Mouse (Mus musculus) liver, embryonic 11.5 days (tissue): ENCODE measurements at regions not wholly inside any gene's neighbourhood (a gene's known extent, or its start where the extent isn't known, plus 50 kb on each side); places are given as distances from the start of the nearest gene placed in this dataset.

Source experiments
- ATAC-seq: fragments of 200-750 bp; cut with Nextera tagmentation; replicated peaks from 2 replicates; pipeline ENCODE4 v1.8.0; 2017; ENCODE audit warnings: moderate number of reproducible peaks, mild to moderate bottlenecking, moderate TSS enrichment, moderate library complexity; ENCODE audit not compliant: low FRiP score
- DNase-seq: peaks from one replicate; pipeline ENCODE4 v3.0.0-alpha.2; 2017; ENCODE audit warnings: low spot score
- H3K27ac ChIP-seq: fragments of 300-500 bp; sonication (generic); 2 replicates; pipeline ENCODE4 v1.5.1; 2014; ENCODE audit warnings: mild to moderate bottlenecking, low read depth, low read length, control low read depth
- H3K27me3 ChIP-seq: fragments of 300-500 bp; sonication (generic); replicated peaks from 2 replicates; pipeline ENCODE4 v1.6.1; 2014; ENCODE audit warnings: low read length, mixed read lengths; ENCODE audit not compliant: control insufficient read depth, insufficient read depth
- H3K36me3 ChIP-seq: fragments of 300-500 bp; sonication (generic); 2 replicates; pipeline ENCODE4 v1.6.1; 2014; ENCODE audit warnings: mild to moderate bottlenecking, low read length, moderate library complexity, mixed read lengths; ENCODE audit not compliant: control insufficient read depth, insufficient read depth
- H3K4me1 ChIP-seq: fragments of 300-500 bp; sonication (generic); replicated peaks from 2 replicates; pipeline ENCODE4 v1.6.1; 2014; ENCODE audit warnings: low read length, mixed read lengths; ENCODE audit not compliant: control insufficient read depth, insufficient read depth
- H3K4me2 ChIP-seq: fragments of 300-500 bp; sonication (generic); 2 replicates; pipeline ENCODE4 v1.6.1; 2014; ENCODE audit warnings: mild to moderate bottlenecking, control low read depth, moderate library complexity
- H3K4me3 ChIP-seq: fragments of 300-500 bp; sonication (generic); 2 replicates; pipeline ENCODE4 v1.5.1; 2014; ENCODE audit warnings: low read depth, low read length, control low read depth
- H3K9ac ChIP-seq: fragments of 300-500 bp; sonication (generic); 2 replicates; pipeline ENCODE4 v1.6.1; 2014; ENCODE audit warnings: low read depth, low read length, control low read depth
- H3K9me3 ChIP-seq: fragments of 300-500 bp; sonication (generic); 2 replicates; pipeline ENCODE4 v1.6.1; 2016; ENCODE audit warnings: low read length, inconsistent platforms, mixed read lengths; ENCODE audit not compliant: control insufficient read depth
- WGBS: fragments of 180-500 bp; shearing (Covaris S2); extraction: QIAGEN DNeasy Blood & Tissue Kit; methylation state at CpG from one replicate; pipeline ENCODE4 v1.1.7; 2014; 5-methylcytosine and 5-hydroxymethylcytosine counted together

- no peak for DNase-seq
- no peaks in the 10 kb centered on the region for H3K9me3 ChIP-seq
- H3K9ac ChIP-seq = no peak overlapping the region
- ATAC-seq = no peak
- H3K36me3 ChIP-seq = no peaks in the 10 kb centered on the region
- H3K27me3 ChIP-seq = no peaks in the 10 kb centered on the region
- H3K4me1 ChIP-seq = no peaks in the 10 kb centered on the region
- no peak overlapping the region for H3K4me2 ChIP-seq
- no peak overlapping the region for H3K27ac ChIP-seq
- no peak overlapping the region for H3K4me3 ChIP-seq
- WGBS = 82% methylated on average over 6 of the region's 6 CpGs
Measured at GRCm38 (mm10) chr7:36155159-36155558, 352.4 kb upstream of the Zfp507 start.

GRCm38 (mm10) chr7:36150871-36151560 is 348.2 kb upstream of the Zfp507 start:
- no peaks in the 10 kb centered on the region for H3K9me3 ChIP-seq
- 55% methylated on average over 12 of the region's 12 CpGs for WGBS
- ATAC-seq = no peak
- H3K4me2 ChIP-seq = no peak overlapping the region
- H3K4me3 ChIP-seq = no peak overlapping the region
- no peaks in the 10 kb centered on the region for H3K27me3 ChIP-seq
- H3K9ac ChIP-seq = no peak overlapping the region
- DNase-seq = no peak
- no peak overlapping the region for H3K27ac ChIP-seq
- H3K4me1 ChIP-seq = no peaks in the 10 kb centered on the region
- H3K36me3 ChIP-seq = no peaks in the 10 kb centered on the region

GRCm38 (mm10) chr7:36136571-36136970 is 333.8 kb upstream of the Zfp507 start:
- WGBS = 46% methylated on average over 5 of the region's 5 CpGs
- ATAC-seq (no peak), DNase-seq (no peak)
- no peaks in the 10 kb centered on the region for H3K36me3 ChIP-seq
- no peaks in the 10 kb centered on the region for H3K9me3 ChIP-seq
- no peak overlapping the region for H3K9ac ChIP-seq
- no peak overlapping the region for H3K4me3 ChIP-seq
- no peaks in the 10 kb centered on the region for H3K27me3 ChIP-seq
- H3K27ac ChIP-seq = no peak overlapping the region
- H3K4me1 ChIP-seq = no peaks in the 10 kb centered on the region
- no peak overlapping the region for H3K4me2 ChIP-seq

- no peak overlapping the region for H3K9ac ChIP-seq
- no peaks in the 10 kb centered on the region for H3K9me3 ChIP-seq
- no peaks in the 10 kb centered on the region for H3K4me1 ChIP-seq
- no peak overlapping the region for H3K27ac ChIP-seq
- no peaks in the 10 kb centered on the region for H3K36me3 ChIP-seq
- ATAC-seq (no peak), DNase-seq (no peak)
- H3K4me3 ChIP-seq = no peak overlapping the region
- H3K27me3 ChIP-seq = no peaks in the 10 kb centered on the region
- H3K4me2 ChIP-seq = no peak overlapping the region
- 69% methylated on average over 4 of the region's 4 CpGs for WGBS
Measured at GRCm38 (mm10) chr7:36134557-36134956, 331.8 kb upstream of the Zfp507 start.

- DNase-seq (peak; percentile 46), ATAC-seq (no peak)
- no peaks in the 10 kb centered on the region for H3K4me1 ChIP-seq
- no peak overlapping the region for H3K4me2 ChIP-seq
- no peak overlapping the region for H3K9ac ChIP-seq
- no peaks in the 10 kb centered on the region for H3K36me3 ChIP-seq
- no peaks in the 10 kb centered on the region for H3K27me3 ChIP-seq
- H3K9me3 ChIP-seq = no peaks in the 10 kb centered on the region
- WGBS = 31% methylated on average over 8 of the region's 8 CpGs
- no peak overlapping the region for H3K27ac ChIP-seq
- H3K4me3 ChIP-seq = no peak overlapping the region
Measured at GRCm38 (mm10) chr7:36133658-36134143, 330.9 kb upstream of the Zfp507 start.

GRCm38 (mm10) chr7:36133026-36133425 is 330.2 kb upstream of the Zfp507 start:
- Histone ChIP-seq H3K9me3 (no peaks in the 10 kb centered on the region), H3K4me1 (no peaks in the 10 kb centered on the region), H3K27ac (no peak overlapping the region), H3K4me3 (no peak overlapping the region), H3K9ac (no peak overlapping the region), H3K36me3 (no peaks in the 10 kb centered on the region), H3K4me2 (no peak overlapping the region), H3K27me3 (no peaks in the 10 kb centered on the region)
- no peak for ATAC-seq
- DNase-seq = no peak
- WGBS = 84% methylated on average over 11 of the region's 11 CpGs

- no peak overlapping the region for H3K27ac ChIP-seq
- WGBS = 65% methylated on average over 1 of the region's 1 CpGs
- DNase-seq = no peak
Measured at GRCm38 (mm10) chr7:36132569-36132968, 329.8 kb upstream of the Zfp507 start.

GRCm38 (mm10) chr7:36097054-36097453 is 294.3 kb upstream of the Zfp507 start:
- H3K27me3 ChIP-seq = no peaks in the 10 kb centered on the region
- H3K27ac ChIP-seq = no peak overlapping the region
- H3K4me2 ChIP-seq = no peak overlapping the region
- no peak for ATAC-seq
- WGBS = 80% methylated on average over 4 of the region's 4 CpGs
- H3K36me3 ChIP-seq = no peaks in the 10 kb centered on the region
- no peak for DNase-seq
- no peak overlapping the region for H3K4me3 ChIP-seq
- no peaks in the 10 kb centered on the region for H3K4me1 ChIP-seq
- H3K9me3 ChIP-seq = no peaks in the 10 kb centered on the region
- no peak overlapping the region for H3K9ac ChIP-seq

More at GRCm38 (mm10) chr7:36132569-36132968, 329.8 kb upstream of the Zfp507 start:
- no peak overlapping the region for H3K9ac ChIP-seq
- no peak overlapping the region for H3K4me3 ChIP-seq
- no peak for ATAC-seq
- no peaks in the 10 kb centered on the region for H3K27me3 ChIP-seq
- no peaks in the 10 kb centered on the region for H3K9me3 ChIP-seq
- H3K4me2 ChIP-seq = no peak overlapping the region
- H3K4me1 ChIP-seq = no peaks in the 10 kb centered on the region
- no peaks in the 10 kb centered on the region for H3K36me3 ChIP-seq
